Mouse (Mus musculus) adrenal gland, postnatal 25 days (tissue): Measurements from ENCODE around the gene Plekhb1. TPM values are rescaled to one million over a fixed set of nuclear protein-coding genes. Genes with fewer than 3 reads are reported as not detected.

Experiments
- total RNA-seq: library from RNA; stranded (reverse); gene quantifications from 2 replicates; pipeline ENCODE4 v1.2.3, GENCODE M21; 2021

Gene Plekhb1
- total RNA-seq, 1 experiment from 2014 or later = 3.3 TPM

Other genes starting within 250 kb of the Plekhb1 start
- 24.6 and 30.5 TPM in 2 replicates for gene Ucp3, start 189.4 kb downstream of the Plekhb1 start, total RNA-seq
- gene Ucp2, start 169.1 kb downstream of the Plekhb1 start, total RNA-seq = 142 and 190 TPM in 2 replicates
- gene Dnajb13, start 147.5 kb downstream of the Plekhb1 start, total RNA-seq = not detected in 2 replicates
- gene Coa4, start 125.3 kb downstream of the Plekhb1 start, total RNA-seq = 11.5 and 11.7 TPM in 2 replicates
- 64.8 and 67.5 TPM in 2 replicates for gene Rab6a, start 55.0 kb downstream of the Plekhb1 start, total RNA-seq
- gene Mrpl48, start 54.1 kb downstream of the Plekhb1 start, total RNA-seq = 48.3 and 60.4 TPM in 2 replicates
- gene Fam168a, start 44.2 kb upstream of the Plekhb1 start, total RNA-seq = 53.3 and 64.6 TPM in 2 replicates
- gene Relt, start 201.0 kb upstream of the Plekhb1 start, total RNA-seq = 1.0 and 1.3 TPM in 2 replicates